Mouse (Mus musculus): ENCODE results near the gene S1pr4. TPM values are rescaled to one million over a fixed set of nuclear protein-coding genes. Genes with fewer than 3 reads are reported as not detected.

Gene S1pr4
- total RNA-seq, 2 experiments from 2014 or later: 0.40 to 0.65 TPM

DNA sequence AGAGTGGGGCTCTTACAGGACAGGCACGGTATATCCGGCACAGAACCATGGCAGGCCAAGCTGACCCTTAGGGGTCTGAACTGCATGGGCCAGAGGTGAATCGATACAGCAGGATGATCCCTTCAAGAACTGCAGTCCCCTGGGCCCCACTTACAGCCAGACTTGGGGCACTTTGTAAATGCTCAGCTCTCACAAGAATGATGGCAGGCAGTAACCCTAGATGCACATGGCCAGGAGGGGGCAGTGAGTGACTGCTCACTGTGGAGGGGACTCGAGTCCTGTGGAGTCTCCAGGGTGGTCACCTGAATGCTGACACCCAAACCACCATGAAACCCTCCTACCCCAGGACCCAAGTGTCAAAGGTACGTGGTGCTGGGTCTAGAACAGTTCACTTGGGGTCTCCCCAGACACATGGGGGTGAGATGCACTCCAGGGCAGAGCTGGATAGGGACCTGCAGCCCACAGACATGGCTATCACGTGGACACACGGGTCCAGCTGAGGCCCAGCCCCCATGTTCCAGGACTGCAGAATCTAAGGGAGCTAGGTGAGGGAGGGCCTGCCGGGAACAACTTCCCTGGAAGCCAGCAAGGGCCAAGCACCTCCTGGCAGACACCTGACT lies 6.2 kb downstream of the S1pr4 start:
- DNase-seq: no peak

DNA sequence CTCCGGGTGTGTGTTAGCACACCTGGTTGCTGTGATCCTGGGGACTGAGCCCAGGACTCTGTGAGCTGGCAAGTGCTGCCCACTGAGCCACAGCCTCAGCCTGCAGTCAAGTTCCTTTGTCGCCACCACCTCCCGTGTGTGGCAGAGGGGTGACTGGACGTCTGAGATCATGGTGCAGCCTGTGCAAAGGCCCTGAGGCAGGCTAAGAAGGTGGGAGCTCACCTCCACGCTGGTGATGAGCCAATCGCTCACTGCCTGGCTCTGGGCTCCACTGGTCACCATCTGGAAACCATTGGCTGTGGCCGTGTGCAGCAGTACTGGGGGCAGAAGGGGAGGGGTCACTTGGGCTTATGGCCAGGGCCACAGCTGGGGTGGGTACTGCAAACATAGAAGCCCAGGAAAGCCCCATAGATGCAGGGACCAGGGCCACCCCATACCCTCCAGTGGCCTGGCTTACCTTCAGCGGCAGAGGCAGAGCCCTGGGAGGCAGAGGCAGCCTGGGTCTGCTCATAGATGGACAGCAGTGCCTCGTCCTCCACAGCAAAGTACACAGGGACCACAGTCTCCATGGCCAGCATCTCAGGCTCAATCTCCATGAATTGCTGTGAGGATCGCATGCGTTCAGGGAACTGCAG lies 7.2 kb downstream of the S1pr4 start:
- DNase-seq: no peak

DNA sequence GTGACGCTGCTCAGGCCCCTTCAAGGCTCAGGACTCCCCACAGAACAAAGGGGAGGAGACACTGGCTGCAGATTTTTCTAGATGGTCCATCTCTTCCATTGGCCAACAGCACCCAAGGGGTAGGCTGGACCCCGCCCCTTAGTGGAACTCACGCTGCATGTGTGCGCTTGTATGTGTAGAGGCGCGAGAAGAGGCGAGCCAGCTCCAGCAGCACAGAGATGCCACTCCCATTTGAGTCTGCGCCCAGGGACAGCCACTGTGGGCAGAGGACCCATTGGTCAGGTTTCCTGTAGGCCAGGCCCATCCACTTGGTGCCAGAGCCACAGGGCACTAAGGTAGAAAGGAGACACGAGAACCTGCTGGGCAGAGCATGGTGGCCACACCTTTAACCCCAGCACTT lies 8.9 kb downstream of the S1pr4 start:
- no peak for DNase-seq

DNA sequence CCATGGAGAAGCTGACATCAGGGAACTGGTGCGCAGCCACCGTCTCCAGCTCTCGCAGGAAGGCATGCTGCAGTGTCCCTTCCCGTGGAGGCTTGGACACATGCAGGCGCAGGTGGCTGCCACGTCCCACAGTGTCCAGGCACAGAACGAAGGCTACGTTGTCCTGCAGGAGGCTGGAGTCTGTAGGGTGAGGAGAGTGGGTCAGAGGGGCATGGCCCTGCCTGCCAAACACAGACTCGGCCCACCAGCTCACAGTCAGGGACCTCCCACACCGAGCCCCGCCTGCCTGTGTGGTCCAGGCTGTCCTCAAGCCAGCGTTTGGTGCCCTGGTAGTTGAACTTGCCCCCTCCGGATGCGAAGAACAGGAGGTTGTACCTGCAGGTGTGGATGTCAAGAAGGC lies 10.0 kb downstream of the S1pr4 start:
- no peak for DNase-seq

GRCm38 (mm10) chr10:81488081-81488480 lies 11.9 kb downstream of the S1pr4 start:
- DNase-seq: no peak

DNA sequence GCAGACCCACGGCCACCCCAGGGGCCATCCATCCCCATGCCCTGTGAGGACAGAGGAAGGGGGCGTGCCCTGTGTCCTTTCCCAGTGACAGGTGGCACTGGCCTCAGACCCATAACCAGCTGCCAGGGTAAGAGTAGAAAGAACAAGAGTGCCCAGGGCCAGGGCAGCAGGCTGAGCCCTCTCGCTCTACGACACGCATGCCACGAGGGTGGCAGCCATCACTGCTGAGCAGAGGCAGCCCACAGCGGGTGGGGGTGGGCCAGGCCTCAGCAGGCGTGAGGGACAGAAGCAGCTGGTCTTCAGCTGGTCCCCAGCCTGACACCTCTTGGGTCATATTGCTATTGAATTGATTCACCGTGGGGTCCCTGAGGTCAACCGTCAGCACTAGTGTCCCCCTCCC lies 13.4 kb downstream of the S1pr4 start:
- no peak for DNase-seq

DNA sequence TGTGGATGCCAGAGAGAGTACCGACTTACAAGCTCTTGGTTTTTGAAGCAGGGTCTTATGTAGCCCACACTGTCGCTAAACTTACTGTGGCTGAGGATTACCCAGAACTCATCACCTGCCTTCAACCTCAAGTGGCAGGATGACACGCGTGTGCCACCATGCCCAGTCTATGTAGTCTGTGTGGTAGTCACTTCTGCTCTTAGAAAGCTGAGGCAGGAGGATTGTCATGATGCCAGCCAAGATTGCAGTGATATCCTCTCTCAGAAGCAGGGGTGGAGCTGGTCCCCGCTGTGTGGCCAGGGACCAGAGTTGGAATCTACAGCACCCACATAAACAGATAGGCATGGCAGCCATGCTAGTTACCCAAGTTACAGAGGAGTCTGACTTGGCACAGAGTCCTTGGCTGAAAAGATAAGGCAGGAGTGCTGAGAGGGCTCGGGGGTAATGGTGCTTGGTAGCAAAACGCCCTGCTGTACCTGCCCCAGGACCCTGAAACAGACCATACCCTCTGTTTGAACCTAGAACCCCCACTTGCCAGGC lies 14.4 kb downstream of the S1pr4 start:
- no peak for DNase-seq

GRCm38 (mm10) chr10:81485060-81485449 lies 14.9 kb downstream of the S1pr4 start:
- no peak for DNase-seq

GRCm38 (mm10) chr10:81484441-81485059 lies 15.4 kb downstream of the S1pr4 start:
- no peak for DNase-seq

GRCm38 (mm10) chr10:81483983-81484382 lies 15.9 kb downstream of the S1pr4 start:
- no peak for DNase-seq

DNA sequence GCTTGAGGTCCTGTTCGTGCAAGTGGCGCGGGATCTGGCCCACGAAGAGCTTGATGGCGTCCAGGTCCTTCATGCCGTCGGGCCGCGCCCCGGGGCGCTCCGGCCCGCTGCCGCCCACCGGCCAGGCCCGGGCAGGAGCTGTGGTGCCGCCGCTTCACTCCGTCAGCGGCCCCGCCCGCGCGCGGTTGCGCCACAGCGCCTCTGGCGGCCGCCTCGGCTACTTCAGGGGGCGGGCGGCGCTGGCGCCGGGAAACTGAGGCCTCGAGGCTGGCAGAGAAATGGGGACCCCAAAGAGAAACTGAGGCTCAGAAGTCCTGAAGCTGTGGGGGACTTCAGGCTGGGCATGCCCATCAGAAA lies 17.4 kb downstream of the S1pr4 start, which contains the start of gene Celf5:
Celf5 (minus strand) TSS at position 177 of the 357 bp plus-strand sequence.
- DNase-seq: peak; percentile 72 to 79

DNA sequence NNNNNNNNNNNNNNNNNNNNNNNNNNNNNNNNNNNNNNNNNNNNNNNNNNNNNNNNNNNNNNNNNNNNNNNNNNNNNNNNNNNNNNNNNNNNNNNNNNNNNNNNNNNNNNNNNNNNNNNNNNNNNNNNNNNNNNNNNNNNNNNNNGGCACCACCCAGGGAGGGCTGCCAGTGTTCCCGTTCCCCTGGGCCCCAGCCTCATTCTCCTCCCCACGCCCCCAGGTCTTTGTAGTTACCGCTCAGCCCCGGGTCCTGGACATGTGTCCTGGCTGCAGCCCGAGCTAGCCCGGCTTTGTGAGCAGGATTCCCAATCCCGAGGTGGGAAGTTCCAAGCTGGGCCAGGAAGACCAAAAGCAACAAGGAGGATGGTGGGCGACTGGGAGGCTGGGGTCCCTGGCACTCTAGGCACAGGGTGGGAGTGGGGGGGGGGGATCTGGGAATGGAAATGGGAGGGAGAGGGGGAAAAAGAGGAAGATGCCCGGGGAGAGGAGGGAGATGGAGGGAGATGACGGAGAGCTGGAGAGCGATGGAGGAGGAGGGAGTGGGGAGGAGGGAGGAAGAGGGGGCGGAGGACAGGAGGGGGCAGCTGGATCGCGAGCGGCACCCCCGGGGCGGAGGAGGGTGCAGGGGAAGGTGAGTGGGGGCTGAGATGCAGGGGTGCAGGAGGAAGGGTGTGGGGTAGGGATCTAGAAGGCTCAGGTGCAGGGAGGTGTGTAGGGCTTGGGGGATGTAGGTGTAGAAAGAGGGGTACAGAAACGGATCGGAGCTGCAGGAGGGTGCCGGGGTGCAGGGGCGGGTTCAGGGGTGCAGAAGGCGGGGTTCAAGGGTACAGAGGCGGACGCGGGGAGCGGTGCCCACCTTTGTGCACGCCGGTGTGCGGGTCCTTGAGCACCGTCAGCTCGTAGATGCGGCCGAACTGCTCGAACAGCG lies 18.1 kb downstream of the S1pr4 start:
- no peak for DNase-seq

DNA sequence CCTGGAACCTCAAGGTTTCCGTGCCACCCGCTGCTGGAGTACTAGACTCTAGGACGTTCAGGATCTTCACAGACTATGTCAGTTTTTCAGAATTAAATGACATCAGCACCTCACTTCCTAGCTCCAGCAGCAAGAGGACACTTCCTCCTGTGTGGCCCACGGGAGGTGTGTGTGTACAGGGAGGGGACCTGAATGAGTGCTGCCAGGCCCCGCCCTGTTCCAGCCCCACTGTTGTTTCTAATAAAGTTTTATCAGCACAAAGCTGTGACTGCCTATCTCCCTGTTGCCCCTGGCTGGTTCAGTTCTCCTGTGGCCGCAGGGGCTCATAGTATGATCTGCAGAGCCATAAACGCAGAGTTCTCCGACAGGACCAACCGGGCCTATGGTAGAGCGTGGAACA lies 25.5 kb downstream of the S1pr4 start:
- DNase-seq: no peak

DNA sequence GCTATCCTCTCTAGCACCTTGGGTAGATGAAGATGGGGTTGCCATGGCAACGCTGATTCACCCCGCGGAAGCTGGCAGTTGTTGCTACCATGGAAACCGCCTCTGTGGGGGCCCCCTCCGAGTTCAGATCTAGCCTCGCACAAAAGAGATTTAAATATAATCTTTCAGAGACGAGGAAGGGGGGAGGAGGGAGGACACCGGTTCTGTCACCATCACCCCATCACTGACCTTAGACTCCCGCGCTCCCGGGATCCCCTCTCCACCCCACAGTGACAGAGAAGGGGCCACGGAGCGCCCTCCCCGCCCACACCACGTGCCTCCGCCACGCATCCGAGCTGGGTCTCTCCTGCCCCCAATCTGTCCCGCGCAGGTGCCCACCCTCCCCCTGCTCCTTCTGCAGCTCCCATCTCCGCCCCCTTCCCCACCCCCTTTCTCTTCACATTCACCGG lies 26.9 kb downstream of the S1pr4 start:
- peak; percentile 78 to 86 for DNase-seq

DNA sequence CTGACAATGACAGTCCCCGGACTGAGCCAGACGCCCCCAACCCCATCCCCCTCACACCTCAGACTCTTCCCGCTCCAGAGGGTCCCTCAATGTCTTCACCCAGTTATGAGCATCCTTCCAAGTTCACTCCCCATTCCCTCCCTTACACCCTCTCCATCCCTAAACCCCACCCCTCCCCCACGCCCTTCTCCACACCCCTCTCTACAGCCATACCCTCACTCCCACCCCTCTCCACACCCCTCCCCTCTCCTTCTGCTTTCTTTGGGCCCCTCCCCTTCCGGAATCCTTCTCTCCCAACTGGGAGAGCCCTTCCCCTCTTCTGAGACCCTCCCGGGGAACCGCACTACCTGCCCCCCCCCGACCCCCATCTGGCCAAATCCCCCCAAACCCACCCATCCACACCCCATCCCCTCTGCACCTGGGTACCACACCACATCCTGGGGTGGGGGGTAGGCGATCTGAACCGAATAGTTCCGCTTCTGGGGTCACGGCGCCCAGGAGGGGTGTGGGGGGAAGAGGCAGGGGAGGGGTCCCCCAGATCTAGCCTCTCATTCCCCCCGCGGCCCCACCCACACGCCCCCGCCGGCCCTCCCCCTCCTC lies 27.4 kb downstream of the S1pr4 start:
- no peak for DNase-seq

DNA sequence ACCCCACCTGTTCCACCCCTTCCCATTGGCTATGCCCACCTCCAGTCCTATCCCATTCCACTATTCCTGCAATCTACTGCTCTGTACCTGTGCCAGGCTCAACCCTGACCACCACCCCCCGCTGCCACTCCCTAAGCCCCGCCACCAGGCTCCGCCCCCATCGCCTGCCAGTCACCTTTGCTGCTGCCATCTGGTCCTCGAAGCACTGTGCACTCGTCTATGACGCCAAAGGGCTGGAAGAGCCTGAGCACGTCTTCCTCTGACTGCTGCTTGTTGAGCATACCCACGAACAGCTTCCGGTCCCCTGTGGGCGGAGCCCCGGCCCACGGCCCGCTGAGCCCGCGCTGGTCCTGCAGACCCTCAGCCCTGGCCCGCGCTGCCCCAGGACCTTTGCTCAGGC lies 29.5 kb downstream of the S1pr4 start:
- DNase-seq: no peak

- DNase-seq: peak in 1 of 2 experiments; percentile 55
Observed at GRCm38 (mm10) chr10:81469253-81469652, 30.7 kb downstream of the S1pr4 start.

DNA sequence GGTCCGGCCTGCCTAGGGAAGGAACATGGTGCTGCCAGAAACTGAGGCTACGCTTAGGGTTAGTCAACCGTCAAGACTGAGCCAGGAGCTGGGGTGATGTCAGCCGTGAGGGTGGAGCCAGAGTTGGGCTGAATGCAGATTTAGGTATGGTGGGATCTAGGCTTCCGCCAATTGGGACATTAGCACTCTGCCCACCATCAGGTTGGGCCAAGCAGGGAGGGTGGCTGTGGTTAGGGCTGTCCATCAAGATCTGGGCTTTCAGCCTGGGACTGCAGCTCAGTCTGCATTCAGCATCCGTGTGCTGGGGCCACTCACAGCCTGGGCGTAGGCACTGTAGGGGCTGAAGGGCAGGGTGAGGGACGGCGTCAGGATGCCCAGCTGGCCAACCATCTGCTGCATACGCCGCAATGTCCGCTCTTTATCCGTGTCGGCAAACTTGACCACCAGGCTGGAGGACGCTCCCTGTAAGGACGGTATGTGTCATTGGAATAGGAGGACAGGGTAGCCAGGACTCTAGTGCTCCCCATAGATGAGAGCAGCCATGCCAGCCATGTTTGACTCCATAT lies 32.2 kb downstream of the S1pr4 start:
- DNase-seq: peak in 1 of 2 experiments; percentile 18

DNA sequence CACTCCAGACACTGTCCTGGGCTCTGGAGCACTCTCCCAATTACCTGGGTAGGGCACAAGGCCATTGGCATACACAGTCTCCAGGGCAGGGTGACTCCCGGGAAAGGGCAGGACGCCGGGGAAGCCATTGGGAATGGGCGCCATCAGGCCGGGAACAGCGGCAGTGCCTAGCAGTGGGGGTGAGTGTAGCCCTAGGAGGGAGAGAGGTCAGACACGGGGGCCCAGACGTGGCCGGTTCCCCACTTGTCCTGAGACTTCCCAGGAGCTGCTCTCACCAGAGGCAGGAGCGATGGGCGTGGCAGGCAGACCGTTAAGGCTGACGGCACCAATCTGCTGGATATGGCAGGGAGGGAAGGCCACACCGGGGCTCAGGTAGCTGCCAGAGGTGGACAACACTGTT lies 33.1 kb downstream of the S1pr4 start:
- DNase-seq: peak in 1 of 2 experiments; percentile 4

DNA sequence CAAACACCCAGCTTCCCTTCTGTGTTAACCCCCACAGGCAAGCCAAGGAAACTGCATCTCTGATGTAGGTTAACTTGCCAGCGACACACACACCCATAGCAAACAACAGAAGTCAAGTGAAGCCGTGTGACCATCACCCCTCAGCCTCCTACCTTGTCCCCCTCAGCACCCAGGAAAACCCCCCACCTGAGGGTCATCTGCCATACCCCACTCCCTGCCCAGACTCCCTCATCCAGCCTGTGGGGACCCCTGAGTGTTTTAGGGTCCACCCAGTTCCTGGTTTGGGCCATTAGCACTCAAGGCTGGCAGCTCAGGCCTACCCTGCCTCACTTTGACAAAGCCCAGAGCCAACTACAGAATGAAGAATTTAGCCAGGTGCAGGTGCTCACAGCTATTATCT lies 33.9 kb downstream of the S1pr4 start:
- DNase-seq: peak in 1 of 2 experiments; percentile 1

GRCm38 (mm10) chr10:81465265-81465645 lies 34.7 kb downstream of the S1pr4 start:
- DNase-seq: peak; percentile 3 to 4

Data from layer of hippocampus, postnatal 36 days (tissue).